Mouse (Mus musculus): ENCODE measurements around the gene Utp20. TPM values are rescaled to one million over a fixed set of nuclear protein-coding genes. Genes with fewer than 3 reads are reported as not detected.

The Utp20 gene
- polyA plus RNA-seq, 2 experiments, result 19.3 to 21.1 TPM

GRCm38 (mm10) chr10:88860911-88861310 lies 34.3 kb upstream of the Utp20 start:
- no peaks in the 10 kb centered on the region for H3K4me1 ChIP-seq (ENCODE audit: control insufficient read depth, insufficient read depth, low read length)
- H3K27ac ChIP-seq (replicated peaks; ENCODE audit: low read depth, low read length), result no peak overlapping the region
- H3K9me3 ChIP-seq (ENCODE audit: control insufficient read depth, low read length), result no peaks in the 10 kb centered on the region
- H3K4me2 ChIP-seq (replicated peaks; ENCODE audit: low read depth, low read length, severe bottlenecking), result no peak overlapping the region
- TF ChIP-seq POLR2A (IDR thresholded peaks at IDR 0.05; ENCODE audit: borderline replicate concordance, extremely low read depth, insufficient read depth, insufficient read length), result no peak
- ATAC-seq (ENCODE audit: low FRiP score, low read depth), result no peak
- no peaks in the 10 kb centered on the region for H3K36me3 ChIP-seq (ENCODE audit: control insufficient read depth, insufficient read depth, low read length)
- no peak overlapping the region for H3K9ac ChIP-seq (ENCODE audit: low read depth, low read length, severe bottlenecking)
- no peak for DNase-seq (ENCODE audit: low spot score)
- H3K4me3 ChIP-seq (replicated peaks; ENCODE audit: low read length), result no peak overlapping the region
- H3K27me3 ChIP-seq (ENCODE audit: control insufficient read depth, insufficient read depth, low read length), result no peaks in the 10 kb centered on the region
- WGBS, result 78% methylated on average over 3 of the region's 3 CpGs

- H3K27ac ChIP-seq (replicated peaks; ENCODE audit: low read depth, low read length), result no peak overlapping the region
- ATAC-seq (ENCODE audit: low FRiP score, low read depth) (no peak), DNase-seq (ENCODE audit: low spot score) (no peak)
- no peak overlapping the region for H3K4me2 ChIP-seq (replicated peaks; ENCODE audit: low read depth, low read length, severe bottlenecking)
- no peak overlapping the region for H3K4me3 ChIP-seq (replicated peaks; ENCODE audit: low read length)
- no peaks in the 10 kb centered on the region for H3K36me3 ChIP-seq (ENCODE audit: control insufficient read depth, insufficient read depth, low read length)
- WGBS, result 84% methylated on average over 7 of the region's 7 CpGs
- H3K9me3 ChIP-seq (ENCODE audit: control insufficient read depth, low read length), result no peaks in the 10 kb centered on the region
- H3K9ac ChIP-seq (ENCODE audit: low read depth, low read length, severe bottlenecking), result no peak overlapping the region
- no peaks in the 10 kb centered on the region for H3K4me1 ChIP-seq (ENCODE audit: control insufficient read depth, insufficient read depth, low read length)
- no peak for TF ChIP-seq POLR2A (IDR thresholded peaks at IDR 0.05; ENCODE audit: borderline replicate concordance, extremely low read depth, insufficient read depth, insufficient read length)
- no peaks in the 10 kb centered on the region for H3K27me3 ChIP-seq (ENCODE audit: control insufficient read depth, insufficient read depth, low read length)
Measured at GRCm38 (mm10) chr10:88853326-88853725, 26.7 kb upstream of the Utp20 start.

GRCm38 (mm10) chr10:88849976-88850375 lies 23.4 kb upstream of the Utp20 start:
- no peaks in the 10 kb centered on the region for H3K9me3 ChIP-seq (ENCODE audit: control insufficient read depth, low read length)
- H3K27me3 ChIP-seq (ENCODE audit: control insufficient read depth, insufficient read depth, low read length), result no peaks in the 10 kb centered on the region
- H3K9ac ChIP-seq (ENCODE audit: low read depth, low read length, severe bottlenecking), result no peak overlapping the region
- TF ChIP-seq POLR2A (IDR thresholded peaks at IDR 0.05; ENCODE audit: borderline replicate concordance, extremely low read depth, insufficient read depth, insufficient read length), result no peak
- no peaks in the 10 kb centered on the region for H3K4me1 ChIP-seq (ENCODE audit: control insufficient read depth, insufficient read depth, low read length)
- no peaks in the 10 kb centered on the region for H3K36me3 ChIP-seq (ENCODE audit: control insufficient read depth, insufficient read depth, low read length)
- DNase-seq (ENCODE audit: low spot score), result no peak
- 81% methylated on average over 4 of the region's 4 CpGs for WGBS
- no peak overlapping the region for H3K4me2 ChIP-seq (replicated peaks; ENCODE audit: low read depth, low read length, severe bottlenecking)
- H3K4me3 ChIP-seq (replicated peaks; ENCODE audit: low read length), result no peak overlapping the region
- H3K27ac ChIP-seq (replicated peaks; ENCODE audit: low read depth, low read length), result no peak overlapping the region
- no peak for ATAC-seq (ENCODE audit: low FRiP score, low read depth)

- H3K9ac ChIP-seq (ENCODE audit: low read depth, low read length, severe bottlenecking), result no peak overlapping the region
- H3K27me3 ChIP-seq (ENCODE audit: control insufficient read depth, insufficient read depth, low read length), result no peaks in the 10 kb centered on the region
- WGBS, result 55% methylated on average over 7 of the region's 7 CpGs
- H3K4me1 ChIP-seq (ENCODE audit: control insufficient read depth, insufficient read depth, low read length), result no peaks in the 10 kb centered on the region
- H3K27ac ChIP-seq (replicated peaks; ENCODE audit: low read depth, low read length), result no peak overlapping the region
- no peaks in the 10 kb centered on the region for H3K36me3 ChIP-seq (ENCODE audit: control insufficient read depth, insufficient read depth, low read length)
- ATAC-seq (ENCODE audit: low FRiP score, low read depth), result no peak
- no peak for TF ChIP-seq POLR2A (IDR thresholded peaks at IDR 0.05; ENCODE audit: borderline replicate concordance, extremely low read depth, insufficient read depth, insufficient read length)
- H3K9me3 ChIP-seq (ENCODE audit: control insufficient read depth, low read length), result no peaks in the 10 kb centered on the region
- H3K4me3 ChIP-seq (replicated peaks; ENCODE audit: low read length), result no peak overlapping the region
- no peak overlapping the region for H3K4me2 ChIP-seq (replicated peaks; ENCODE audit: low read depth, low read length, severe bottlenecking)
- DNase-seq (ENCODE audit: low spot score), result no peak
Measured at GRCm38 (mm10) chr10:88848876-88849476, 22.4 kb upstream of the Utp20 start.

- no peaks in the 10 kb centered on the region for H3K36me3 ChIP-seq (ENCODE audit: control insufficient read depth, insufficient read depth, low read length)
- no peak overlapping the region for H3K9ac ChIP-seq (ENCODE audit: low read depth, low read length, severe bottlenecking)
- TF ChIP-seq POLR2A (IDR thresholded peaks at IDR 0.05; ENCODE audit: borderline replicate concordance, extremely low read depth, insufficient read depth, insufficient read length), result no peak
- no peak overlapping the region for H3K4me2 ChIP-seq (replicated peaks; ENCODE audit: low read depth, low read length, severe bottlenecking)
- H3K27ac ChIP-seq (replicated peaks; ENCODE audit: low read depth, low read length), result no peak overlapping the region
- H3K9me3 ChIP-seq (ENCODE audit: control insufficient read depth, low read length), result peaks cover 4% of the 10 kb centered on the region; the same call in 1 of the 2 replicates
- ATAC-seq (ENCODE audit: low FRiP score, low read depth) (no peak), DNase-seq (ENCODE audit: low spot score) (no peak)
- no peak overlapping the region for H3K4me3 ChIP-seq (replicated peaks; ENCODE audit: low read length)
- H3K4me1 ChIP-seq (ENCODE audit: control insufficient read depth, insufficient read depth, low read length), result no peaks in the 10 kb centered on the region
- 82% methylated on average over 2 of the region's 2 CpGs for WGBS
- no peaks in the 10 kb centered on the region for H3K27me3 ChIP-seq (ENCODE audit: control insufficient read depth, insufficient read depth, low read length)
Measured at GRCm38 (mm10) chr10:88834227-88834626, 7.6 kb upstream of the Utp20 start.

- no peaks in the 10 kb centered on the region for H3K9me3 ChIP-seq (ENCODE audit: control insufficient read depth, low read length)
- peaks cover 15% of the 10 kb centered on the region for H3K36me3 ChIP-seq (ENCODE audit: control insufficient read depth, insufficient read depth, low read length)
- H3K4me1 ChIP-seq (ENCODE audit: control insufficient read depth, insufficient read depth, low read length), result peaks cover 7% of the 10 kb centered on the region
- no peak overlapping the region for H3K4me2 ChIP-seq (replicated peaks; ENCODE audit: low read depth, low read length, severe bottlenecking)
- DNase-seq (ENCODE audit: low spot score), result no peak
- TF ChIP-seq POLR2A (IDR thresholded peaks at IDR 0.05; ENCODE audit: borderline replicate concordance, extremely low read depth, insufficient read depth, insufficient read length), result no peak
- ATAC-seq (ENCODE audit: low FRiP score, low read depth), result no peak
- H3K9ac ChIP-seq (ENCODE audit: low read depth, low read length, severe bottlenecking), result no peak overlapping the region
- no peak overlapping the region for H3K4me3 ChIP-seq (replicated peaks; ENCODE audit: low read length)
- no peak overlapping the region for H3K27ac ChIP-seq (replicated peaks; ENCODE audit: low read depth, low read length)
- H3K27me3 ChIP-seq (ENCODE audit: control insufficient read depth, insufficient read depth, low read length), result no peaks in the 10 kb centered on the region
Measured at GRCm38 (mm10) chr10:88828361-88828760, 1.8 kb upstream of the Utp20 start.
